Mouse (Mus musculus): ENCODE measurements around the gene Fam76b.
A peak's percentile ranks its signal among the peaks of the same experiment; 100 is the strongest.

The Fam76b gene

DNA sequence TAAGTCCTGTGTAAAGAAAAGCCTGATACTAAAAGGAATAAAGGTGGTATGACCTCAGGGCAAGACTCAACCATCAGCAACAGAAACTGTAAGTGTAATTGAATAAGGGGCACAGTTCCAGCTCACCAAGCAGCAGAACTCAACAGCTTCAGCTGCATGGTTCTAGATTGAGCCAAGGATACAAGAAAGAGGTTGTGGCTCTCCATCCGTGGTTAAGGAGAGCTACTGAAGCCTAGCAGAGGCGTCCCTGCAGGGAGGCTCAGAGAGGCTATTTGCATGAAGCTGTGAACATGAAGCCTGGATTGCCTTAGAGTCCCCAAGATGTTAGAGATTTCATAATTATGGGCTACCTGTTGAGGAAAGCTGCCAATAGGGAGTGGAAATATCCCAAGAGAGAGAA is 40.1 kb downstream of the Fam76b start:
- DNase-seq (ENCODE audit: low spot score in 2 of 2) = no peak

DNA sequence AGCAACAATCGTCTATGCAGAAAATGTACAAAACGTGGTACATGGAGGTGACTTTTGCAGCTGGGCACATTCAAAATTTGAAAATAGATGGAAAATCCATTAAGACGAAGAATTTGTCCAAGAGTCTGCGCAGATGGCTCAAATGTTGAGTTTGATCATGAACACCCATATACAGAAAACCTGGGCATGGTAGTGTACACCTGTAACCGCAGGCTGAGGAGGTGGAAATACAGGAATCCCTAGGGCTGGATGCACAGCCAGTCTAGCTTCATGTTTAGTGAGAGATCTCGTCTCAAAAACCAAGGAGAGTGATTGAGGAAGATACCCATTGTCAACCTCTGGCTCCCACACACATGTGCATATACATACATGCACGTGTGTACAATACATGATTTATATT is 44.1 kb downstream of the Fam76b start:
- DNase-seq (ENCODE audit: low spot score in 2 of 2) = no peak

DNA sequence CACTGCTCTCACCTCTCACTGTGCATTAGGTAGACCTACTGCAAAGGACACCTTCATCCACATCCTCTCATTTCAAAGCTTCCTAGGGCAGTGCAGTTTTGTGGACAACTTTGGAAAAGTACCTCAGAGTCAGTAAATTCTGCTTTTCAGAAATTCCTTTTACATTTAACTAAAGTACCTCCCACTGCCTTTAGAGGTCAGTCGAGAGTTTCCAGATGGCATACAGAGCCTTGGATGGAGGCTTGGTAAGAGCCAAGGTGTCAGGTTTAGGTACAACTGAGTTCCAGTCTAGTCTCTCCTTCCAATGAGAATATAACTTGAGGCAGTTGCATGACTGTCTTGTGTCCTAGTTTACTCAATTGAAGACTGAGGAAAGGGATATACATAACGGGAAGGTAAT is 46.8 kb downstream of the Fam76b start:
- DNase-seq (ENCODE audit: low spot score in 2 of 2) = no peak

DNA sequence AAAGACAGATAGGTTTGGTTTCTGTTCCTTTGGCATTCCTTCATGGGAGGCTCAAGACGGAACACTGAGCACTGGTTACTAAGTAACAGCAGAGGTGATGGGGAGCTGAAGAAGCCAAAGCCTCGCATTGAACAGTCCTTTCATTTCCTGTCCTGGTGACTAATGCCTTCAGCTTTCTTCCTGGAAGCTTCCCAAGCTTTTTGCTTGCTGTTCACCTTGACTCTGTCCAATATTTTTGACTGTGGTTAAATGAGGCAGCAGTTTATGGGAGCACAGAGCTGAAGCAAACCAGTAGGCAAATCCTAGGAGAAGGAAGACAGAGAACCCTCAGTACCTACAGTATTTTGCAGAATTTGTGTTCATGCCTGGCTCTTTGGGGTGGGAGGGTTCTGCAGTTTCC is 47.8 kb downstream of the Fam76b start:
- DNase-seq (ENCODE audit: low spot score in 2 of 2) = no peak

DNA sequence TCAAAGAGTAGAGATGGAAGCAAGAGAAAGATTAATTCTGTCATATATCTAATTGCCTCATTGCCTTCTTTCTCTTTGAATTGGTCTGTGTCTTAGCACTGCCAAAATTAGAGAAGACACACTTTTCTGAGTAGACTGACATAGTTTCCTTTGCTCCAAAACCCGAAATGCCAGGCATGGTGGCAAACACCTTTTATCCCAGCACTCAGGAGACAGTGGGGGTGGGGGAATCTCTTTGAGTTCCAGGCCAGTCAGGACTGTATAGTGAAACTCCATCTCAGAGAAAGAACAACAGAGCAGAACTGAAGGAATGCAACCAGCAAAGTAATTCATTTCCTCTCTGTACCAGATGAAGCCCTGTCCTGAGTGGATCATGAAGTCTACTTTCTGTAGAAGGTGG is 53.2 kb downstream of the Fam76b start:
- DNase-seq (ENCODE audit: low spot score in 2 of 2) = no peak

DNA sequence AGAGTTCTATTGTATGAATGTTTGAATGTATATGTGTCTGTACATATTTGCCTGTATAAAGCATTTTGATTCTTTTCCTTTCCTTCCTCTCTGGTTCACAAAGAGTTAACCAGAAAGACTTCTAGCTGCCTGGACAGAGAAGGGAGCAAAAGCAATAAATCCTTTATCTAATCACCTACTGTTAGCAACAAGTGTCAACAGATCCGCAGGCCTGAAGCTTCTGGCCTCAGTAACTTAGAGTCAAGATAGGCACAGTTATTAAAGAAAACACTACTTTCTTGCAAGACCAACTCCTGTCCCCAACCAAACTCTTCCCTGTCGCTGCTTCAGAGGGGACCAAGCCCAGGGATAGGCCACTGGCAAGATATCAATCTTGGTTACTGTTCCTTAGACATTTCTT is 55.0 kb downstream of the Fam76b start:
- DNase-seq (ENCODE audit: low spot score in 2 of 2) = no peak

DNA sequence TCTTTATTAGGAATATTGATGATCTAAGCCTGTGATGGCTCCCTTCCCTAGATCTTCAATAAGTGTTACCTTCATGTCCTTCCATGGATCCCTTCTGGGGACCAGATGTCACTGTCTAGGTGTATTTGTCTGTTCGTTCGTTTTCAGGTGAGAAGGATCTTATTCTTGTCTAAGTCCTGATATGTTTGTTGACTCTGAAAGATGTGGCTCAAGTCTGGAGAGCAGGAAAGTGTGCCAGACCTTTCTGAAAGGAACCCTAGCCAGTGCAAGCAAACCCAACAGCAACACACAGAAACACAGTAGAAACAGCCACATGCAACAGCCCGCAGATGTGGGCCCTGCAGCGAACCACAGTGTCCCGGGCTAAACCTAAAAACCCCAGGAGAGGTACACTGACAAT is 61.5 kb downstream of the Fam76b start:
- DNase-seq (ENCODE audit: low spot score in 2 of 2) = no peak

DNA sequence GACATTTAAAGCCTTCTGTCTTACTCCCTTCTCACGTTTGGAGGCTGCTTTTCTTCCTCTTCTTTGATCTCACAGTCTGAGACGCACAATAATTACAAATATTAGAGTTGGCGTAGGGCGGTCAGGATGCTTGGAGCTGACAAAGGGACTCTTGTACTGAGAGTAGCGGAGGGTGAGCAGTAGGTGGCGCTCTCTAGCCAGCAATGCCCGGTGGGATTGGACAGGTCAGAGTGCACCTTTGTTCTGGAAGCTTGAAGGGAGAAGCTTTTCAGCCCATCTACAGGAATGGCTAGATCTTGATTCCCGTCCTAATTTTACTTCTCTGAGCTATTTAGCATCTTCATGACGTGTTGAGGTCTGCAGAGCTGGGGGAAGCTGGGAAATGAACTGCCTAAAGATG is 62.1 kb downstream of the Fam76b start:
- peak; percentile 58 to 63 for DNase-seq (ENCODE audit: low spot score in 2 of 2)

DNA sequence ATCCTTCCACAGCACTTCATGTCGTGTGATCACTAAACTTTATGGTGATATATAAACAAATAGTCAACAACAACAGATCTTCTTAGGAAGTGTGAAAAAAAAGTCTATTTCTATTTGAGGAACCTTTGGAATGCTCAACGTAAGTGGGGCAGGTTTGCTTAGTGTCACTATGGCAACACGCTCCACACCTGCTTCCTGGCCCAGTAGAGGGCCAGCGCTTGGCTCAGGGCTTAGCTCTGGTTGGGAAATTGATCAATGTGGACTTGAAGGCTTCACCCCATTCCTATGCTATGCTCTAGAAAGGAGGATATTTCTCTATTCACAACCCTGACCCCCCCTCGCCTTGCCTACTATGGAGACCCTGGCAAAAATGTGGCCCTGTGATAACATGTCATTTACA is 62.7 kb downstream of the Fam76b start:
- no peak for DNase-seq (ENCODE audit: low spot score in 2 of 2)

DNA sequence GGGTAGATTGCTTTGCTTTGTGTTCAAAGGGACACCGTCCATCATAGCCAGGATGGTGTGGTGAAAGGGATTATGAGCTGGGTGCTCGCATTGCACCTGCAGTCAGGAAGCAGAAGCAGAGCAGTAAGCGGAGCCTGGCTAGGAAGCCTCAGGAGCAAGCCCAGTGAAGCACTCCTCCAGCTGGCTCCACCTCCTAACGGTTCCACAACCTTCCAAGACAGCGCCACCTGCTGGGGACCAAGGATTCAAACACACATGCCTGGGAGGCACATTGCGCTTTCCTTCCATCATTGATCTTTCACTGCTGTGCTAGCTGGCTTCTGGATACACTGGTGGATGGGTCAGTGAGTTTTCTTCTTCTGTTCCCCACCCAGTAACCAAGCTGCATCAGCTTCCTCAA is 64.4 kb downstream of the Fam76b start:
- no peak for DNase-seq (ENCODE audit: low spot score in 2 of 2)

DNA sequence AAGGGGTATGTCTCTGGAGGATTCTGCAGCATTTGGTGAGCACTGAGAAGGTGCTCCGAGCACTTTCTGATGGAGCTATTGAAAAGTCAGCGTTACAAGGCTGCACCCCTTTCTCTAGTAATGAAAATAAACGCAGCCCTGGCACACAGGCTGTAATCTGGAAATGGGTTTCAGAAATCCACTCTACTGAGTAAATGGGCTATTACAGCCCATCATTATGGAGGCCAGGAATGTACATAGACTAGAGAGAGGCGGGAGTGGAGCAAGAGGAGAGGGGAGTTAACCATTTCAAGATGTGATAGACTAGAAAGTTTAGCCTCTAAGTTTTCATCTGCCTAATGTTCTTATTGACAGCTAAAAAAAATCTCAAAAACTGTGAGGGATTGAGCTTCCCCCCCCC is 65.5 kb downstream of the Fam76b start:
- DNase-seq (ENCODE audit: low spot score in 2 of 2) = no peak

DNA sequence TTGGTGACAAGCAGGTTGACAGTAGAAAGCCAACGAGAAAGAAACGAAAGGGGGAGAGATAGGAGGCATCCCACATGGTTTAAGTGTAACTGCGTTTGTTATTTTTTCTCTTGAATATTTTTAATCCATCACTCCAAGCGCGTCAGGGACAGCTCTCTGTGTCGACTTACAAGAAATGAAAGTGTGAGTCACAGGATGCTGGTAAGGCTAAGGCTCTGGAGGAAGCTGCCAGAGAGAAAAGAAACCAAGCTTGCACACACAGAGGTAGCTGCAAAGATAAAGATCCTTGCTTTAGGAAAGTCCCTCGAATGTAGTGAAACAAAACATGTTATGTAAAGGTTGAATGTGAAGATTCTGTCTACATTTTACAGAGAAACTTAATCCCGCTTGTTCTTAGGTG is 67.0 kb downstream of the Fam76b start:
- DNase-seq (ENCODE audit: low spot score in 2 of 2) = peak in 1 of 2 experiments; percentile 8

DNA sequence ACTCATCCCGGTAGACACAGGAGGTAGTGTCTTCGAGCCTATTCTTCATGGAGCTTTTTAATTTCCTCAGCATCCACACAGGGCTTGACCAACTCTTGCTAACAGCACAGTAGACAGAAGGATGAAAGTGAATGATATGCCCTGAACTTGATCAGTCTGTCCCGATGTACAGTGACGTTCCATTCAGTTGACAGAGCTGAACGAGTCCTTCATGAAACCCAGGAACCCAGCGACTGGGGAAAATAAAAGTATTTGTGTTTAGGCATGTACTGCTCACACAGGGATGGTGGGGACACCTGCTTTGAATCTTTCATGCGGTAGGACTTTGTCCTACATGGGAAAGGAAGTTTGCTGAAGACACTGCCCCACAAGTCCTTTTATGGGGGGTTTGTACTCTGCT is 67.4 kb downstream of the Fam76b start:
- no peak for DNase-seq (ENCODE audit: low spot score in 2 of 2)

DNA sequence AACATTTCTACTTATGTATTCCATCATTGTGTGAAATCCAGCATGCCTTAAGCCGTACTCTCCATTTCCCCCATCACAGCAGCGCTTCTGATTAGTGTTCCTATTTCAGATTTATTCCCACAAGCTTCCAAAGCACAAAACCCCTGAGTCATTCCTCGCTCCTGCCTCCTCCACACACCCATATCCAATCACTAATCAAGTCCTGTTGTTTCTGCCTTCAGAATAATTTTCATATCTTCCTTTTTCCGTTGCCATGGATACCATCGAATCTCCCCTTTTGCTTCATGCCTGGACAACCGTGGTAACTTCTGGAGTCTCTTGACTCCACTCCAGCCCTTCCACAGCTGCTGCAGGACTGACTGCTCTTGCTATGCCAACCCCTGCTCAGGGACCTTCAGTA is 68.5 kb downstream of the Fam76b start:
- no peak for DNase-seq (ENCODE audit: low spot score in 2 of 2)

DNA sequence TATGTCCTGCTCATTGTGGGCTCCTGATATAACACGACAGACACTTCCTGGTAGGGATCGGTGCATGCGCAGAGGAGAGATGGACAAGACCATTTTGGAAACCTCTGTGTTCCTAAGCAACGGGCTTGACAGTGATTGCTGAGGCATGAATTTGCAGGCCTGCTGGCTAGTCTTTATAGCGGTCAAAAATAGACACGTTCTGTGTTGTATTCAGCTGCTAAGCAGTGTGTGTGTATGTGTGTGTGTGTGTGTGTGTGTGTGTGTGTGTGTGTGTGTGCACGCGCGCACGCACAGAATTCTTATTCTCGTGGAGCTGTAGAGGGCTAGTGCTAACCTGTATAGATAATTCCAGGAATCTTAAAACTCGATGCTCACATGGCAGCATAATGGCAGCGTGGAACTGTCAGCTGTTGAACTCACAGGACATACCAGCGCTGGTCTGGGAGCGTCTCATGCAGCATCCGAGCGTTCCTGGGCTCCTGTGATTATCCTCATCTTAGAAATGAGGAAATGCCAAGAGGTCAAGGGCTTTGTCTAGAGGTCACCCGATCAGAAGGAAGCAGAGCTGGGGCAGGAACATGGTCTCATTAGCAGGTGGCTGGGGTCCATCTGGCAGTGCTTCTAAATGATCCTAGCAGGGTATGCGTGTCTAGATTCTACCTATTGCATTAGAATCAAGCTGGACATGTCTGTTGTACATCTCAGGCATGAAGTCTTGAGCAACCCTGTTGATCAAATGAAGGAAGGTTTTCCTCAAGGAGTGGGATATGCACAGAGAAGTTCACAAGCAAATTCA is 71.2 kb downstream of the Fam76b start:
- no peak for DNase-seq (ENCODE audit: low spot score in 2 of 2)

DNA sequence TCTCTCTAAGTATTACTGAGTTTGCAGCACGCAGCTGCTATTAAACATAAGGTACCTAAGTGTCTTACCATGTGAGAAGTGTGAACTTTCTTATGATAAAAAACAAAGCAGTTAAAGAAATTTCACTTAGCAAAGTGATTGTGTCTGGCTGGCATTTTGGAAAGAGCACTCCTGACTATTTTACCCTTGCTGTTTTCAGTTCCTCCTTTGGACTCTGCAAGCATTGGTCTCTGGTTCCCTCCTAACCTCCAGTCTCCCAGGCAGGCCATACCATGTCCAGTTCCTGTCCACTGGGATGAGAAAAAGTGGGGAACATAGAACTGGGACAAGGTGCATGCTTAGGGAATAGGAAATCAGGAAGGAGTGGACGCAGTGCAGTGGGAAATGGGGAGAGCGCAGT is 74.5 kb downstream of the Fam76b start:
- no peak for DNase-seq (ENCODE audit: low spot score in 2 of 2)

DNA sequence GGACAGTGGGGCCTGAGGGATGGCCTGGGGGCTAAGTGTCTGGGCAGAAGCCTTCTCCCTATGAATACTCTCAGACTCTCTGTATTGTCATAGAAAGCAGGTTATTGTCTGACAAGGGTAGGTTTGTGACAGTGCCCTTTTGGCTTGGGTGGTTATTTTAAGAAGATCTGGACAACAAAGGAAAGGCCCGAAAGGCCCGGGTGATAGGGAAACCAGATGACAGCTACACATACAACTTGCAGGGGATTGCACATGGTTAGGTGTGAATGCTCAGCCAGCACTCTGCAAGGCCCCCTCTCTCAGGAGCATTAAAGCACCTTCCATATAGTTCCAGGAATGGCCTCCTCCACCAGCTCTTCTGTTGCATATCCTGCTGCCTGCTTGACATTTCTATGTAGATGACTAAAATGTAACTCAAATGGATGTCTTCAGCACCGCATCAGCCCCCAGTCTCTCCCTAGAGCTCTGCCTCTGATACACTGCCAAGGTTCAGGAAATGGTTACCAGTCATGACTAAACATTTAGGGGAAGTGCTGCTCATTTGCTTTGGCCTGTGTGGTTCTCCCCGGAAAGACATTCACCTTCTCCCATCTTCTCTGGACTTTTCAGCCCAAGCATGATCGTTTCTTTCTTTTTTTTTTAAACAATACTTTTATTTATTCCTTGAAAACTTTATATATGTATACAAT is 76.7 kb downstream of the Fam76b start:
- no peak for DNase-seq (ENCODE audit: low spot score in 2 of 2)
